Mouse (Mus musculus) limb, embryonic 13.5 days (tissue): ENCODE measurements at regions not wholly inside any gene's neighbourhood (a gene's known extent, or its start where the extent isn't known, plus 50 kb on each side); places are given as distances from the start of the nearest gene placed in this dataset.

ENCODE experiments used
- ATAC-seq: fragments of 200-750 bp; cut with Nextera tagmentation; 2 replicates; pipeline ENCODE4 v1.8.0; 2017; ENCODE audit warnings: low read depth, moderate number of reproducible peaks, moderate TSS enrichment; ENCODE audit not compliant: low FRiP score
- H3K27ac ChIP-seq: fragments of 300-500 bp; sonication (generic); 2 replicates; pipeline ENCODE4 v1.5.1; 2015; ENCODE audit warnings: inconsistent platforms, mild to moderate bottlenecking, moderate library complexity
- H3K27me3 ChIP-seq: fragments of 300-500 bp; sonication (generic); 2 replicates; pipeline ENCODE4 v1.6.1; 2015; ENCODE audit warnings: mild to moderate bottlenecking, inconsistent platforms
- H3K36me3 ChIP-seq: fragments of 300-500 bp; sonication (generic); 2 replicates; pipeline ENCODE4 v1.6.1; 2015; ENCODE audit warnings: inconsistent platforms, mild to moderate bottlenecking, moderate library complexity
- H3K4me1 ChIP-seq: fragments of 300-500 bp; sonication (generic); 2 replicates; pipeline ENCODE4 v1.6.1; 2015; ENCODE audit warnings: inconsistent platforms
- H3K4me2 ChIP-seq: fragments of 300-500 bp; sonication (generic); replicated peaks from 2 replicates; pipeline ENCODE4 v1.6.1; 2015; ENCODE audit warnings: inconsistent platforms, mild to moderate bottlenecking, moderate library complexity
- H3K4me3 ChIP-seq: fragments of 300-500 bp; sonication (generic); 2 replicates; pipeline ENCODE4 v1.5.1; 2015; ENCODE audit warnings: moderate library complexity, mild to moderate bottlenecking, inconsistent platforms
- H3K9ac ChIP-seq: fragments of 300-500 bp; sonication (generic); 2 replicates; pipeline ENCODE4 v1.6.1; 2015; ENCODE audit warnings: mild to moderate bottlenecking, inconsistent platforms
- H3K9me3 ChIP-seq: fragments of 300-500 bp; sonication (generic); 2 replicates; pipeline ENCODE4 v1.6.1; 2016; ENCODE audit warnings: inconsistent platforms
- WGBS: fragments of 180-500 bp; shearing (Covaris S2); methylation state at CpG from one replicate; pipeline ENCODE4 v1.1.7; 2015; 5-methylcytosine and 5-hydroxymethylcytosine counted together

DNA sequence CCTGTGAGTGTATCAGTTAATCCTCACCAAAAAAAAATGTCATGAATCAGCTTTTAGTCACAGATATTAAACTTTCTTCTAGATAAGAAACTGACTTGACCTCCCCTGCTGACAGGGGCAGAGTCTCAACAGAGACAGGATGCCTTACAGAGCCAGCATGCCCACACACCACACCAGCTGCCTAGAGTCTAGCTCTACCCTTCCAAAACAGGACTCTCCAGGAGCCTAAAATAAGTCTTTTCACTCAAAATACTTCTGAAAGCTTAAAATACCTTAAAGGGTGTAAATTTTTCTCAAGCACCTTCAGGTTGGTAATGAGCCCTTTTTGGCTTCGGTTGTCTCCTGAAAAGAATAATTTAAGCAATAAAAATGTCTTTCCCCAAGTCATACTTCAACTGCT, 373.7 kb upstream of the Rack1 start:
- Histone ChIP-seq H3K4me3 (no peak overlapping the region), H3K27ac (no peak overlapping the region), H3K4me1 (peaks cover 12% of the 10 kb centered on the region; the same call in 1 of the 2 replicates), H3K9me3 (no peaks in the 10 kb centered on the region), H3K36me3 (no peaks in the 10 kb centered on the region), H3K9ac (no peak overlapping the region), H3K4me2 (no peak overlapping the region), H3K27me3 (no peaks in the 10 kb centered on the region)
- no peak for ATAC-seq
- 34% methylated on average over 1 of the region's 1 CpGs for WGBS

DNA sequence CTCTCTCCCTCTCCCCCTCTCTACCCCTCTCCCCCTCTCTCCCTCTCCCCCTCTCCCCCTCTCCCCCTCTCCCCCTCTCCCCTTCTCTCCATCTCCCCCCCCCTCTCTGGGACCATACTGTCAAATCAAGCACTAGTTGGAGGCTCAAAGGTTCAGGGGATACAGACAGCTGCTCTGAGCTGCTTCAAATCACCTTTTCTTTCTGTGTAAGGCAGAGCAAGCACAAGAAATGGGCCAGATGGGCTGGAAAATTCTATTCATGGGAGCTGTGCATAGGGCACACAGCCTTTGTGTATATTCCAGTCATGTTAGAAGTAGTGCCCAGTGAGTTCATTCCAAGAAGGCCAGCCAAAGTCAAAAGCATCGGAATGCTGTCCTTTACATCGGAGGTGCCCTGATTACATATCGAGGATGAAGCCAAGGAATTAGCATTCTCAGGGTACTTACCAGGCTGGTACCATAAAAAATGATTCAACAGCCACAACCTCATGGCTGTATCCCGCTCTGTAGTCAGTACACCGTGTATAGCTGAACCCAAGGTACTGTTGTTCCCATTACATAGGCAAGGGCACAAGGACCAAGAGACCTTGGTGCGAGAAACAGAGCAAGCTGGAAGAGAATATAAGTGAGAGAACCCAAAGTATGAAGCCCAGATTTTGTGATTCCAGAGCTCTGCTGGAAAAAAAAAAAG, 381.9 kb upstream of the Rack1 start:
- no peak overlapping the region for H3K27ac ChIP-seq
- no peaks in the 10 kb centered on the region for H3K4me1 ChIP-seq
- WGBS, result 89% methylated on average over 6 of the region's 6 CpGs
- ATAC-seq, result no peak
- H3K9ac ChIP-seq, result no peak overlapping the region
- H3K9me3 ChIP-seq, result no peaks in the 10 kb centered on the region
- no peak overlapping the region for H3K4me3 ChIP-seq
- no peak overlapping the region for H3K4me2 ChIP-seq
- no peaks in the 10 kb centered on the region for H3K36me3 ChIP-seq
- no peaks in the 10 kb centered on the region for H3K27me3 ChIP-seq

DNA sequence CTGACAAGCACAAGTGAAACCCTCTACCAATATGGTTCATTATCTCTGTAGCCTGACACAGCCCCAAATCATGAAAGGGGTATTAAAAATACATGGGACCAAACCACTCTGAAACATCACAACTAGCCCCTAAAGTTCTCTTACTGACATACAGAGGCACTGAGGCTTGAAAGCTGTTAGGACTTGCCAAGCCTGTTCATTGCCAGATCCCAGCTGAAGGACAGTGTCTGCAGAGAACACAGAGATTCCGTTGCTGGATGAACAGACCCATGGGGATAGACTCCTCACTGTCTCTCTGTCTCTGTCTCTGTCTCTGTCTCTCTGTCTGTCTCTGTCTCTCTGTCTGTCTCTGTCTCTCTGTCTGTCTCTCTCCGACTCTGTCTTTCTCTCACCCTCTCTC, 382.5 kb upstream of the Rack1 start:
- no peaks in the 10 kb centered on the region for H3K4me1 ChIP-seq
- no peak overlapping the region for H3K27ac ChIP-seq
- H3K9ac ChIP-seq, result no peak overlapping the region
- 80% methylated on average over 2 of the region's 2 CpGs for WGBS
- H3K9me3 ChIP-seq, result no peaks in the 10 kb centered on the region
- H3K27me3 ChIP-seq, result no peaks in the 10 kb centered on the region
- no peak overlapping the region for H3K4me3 ChIP-seq
- H3K36me3 ChIP-seq, result no peaks in the 10 kb centered on the region
- no peak overlapping the region for H3K4me2 ChIP-seq
- no peak for ATAC-seq

DNA sequence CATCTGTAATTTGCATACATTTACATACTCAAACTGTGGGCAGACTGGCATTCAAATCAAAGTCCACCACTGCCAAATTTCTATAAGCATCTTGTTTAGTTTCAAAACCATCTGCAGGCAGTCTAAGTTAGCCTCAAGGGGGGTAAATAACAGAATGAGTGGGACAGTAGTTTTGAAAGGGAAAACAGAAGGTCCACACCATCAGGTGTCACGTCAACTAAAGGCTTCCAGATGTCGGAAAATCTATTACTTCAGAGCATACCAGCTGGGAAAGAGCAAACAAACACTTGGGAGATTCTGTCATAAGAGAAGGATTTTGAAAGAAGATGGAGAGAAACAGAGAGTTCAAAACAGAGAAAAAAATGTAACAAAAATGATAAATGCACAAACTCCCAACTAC, 402.1 kb upstream of the Rack1 start:
- Histone ChIP-seq H3K9ac (no peak overlapping the region), H3K27ac (no peak overlapping the region), H3K36me3 (no peaks in the 10 kb centered on the region), H3K27me3 (no peaks in the 10 kb centered on the region), H3K4me1 (no peaks in the 10 kb centered on the region), H3K4me2 (no peak overlapping the region), H3K9me3 (no peaks in the 10 kb centered on the region), H3K4me3 (no peak overlapping the region)
- 37% methylated on average over 2 of the region's 2 CpGs for WGBS
- no peak for ATAC-seq

DNA sequence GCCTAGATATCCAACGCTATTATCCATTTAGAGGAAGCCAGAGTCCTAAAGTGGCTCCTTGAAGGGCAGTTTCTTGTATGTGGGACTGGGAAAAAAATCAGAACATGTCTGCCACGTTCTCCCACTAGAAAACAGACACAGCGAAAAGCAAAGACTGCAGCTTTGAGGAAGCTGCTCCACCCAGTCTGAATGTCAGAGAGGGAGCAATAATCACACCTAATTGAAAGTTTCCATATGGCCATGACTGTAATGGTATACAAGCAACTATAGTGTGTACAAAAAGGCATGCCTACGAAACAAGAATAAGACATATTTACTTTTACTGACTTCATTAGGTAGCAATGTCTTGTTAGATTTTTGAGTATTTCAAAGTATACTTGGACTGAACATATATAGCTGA, 392.7 kb upstream of the Sgcd start:
- H3K27me3 ChIP-seq, result no peaks in the 10 kb centered on the region
- no peak for ATAC-seq
- 40% methylated on average over 4 of the region's 4 CpGs for WGBS
- H3K27ac ChIP-seq, result no peak overlapping the region
- no peak overlapping the region for H3K9ac ChIP-seq
- H3K4me3 ChIP-seq, result no peak overlapping the region
- peaks cover 4% of the 10 kb centered on the region; the same call in 1 of the 2 replicates for H3K4me1 ChIP-seq
- H3K4me2 ChIP-seq, result no peak overlapping the region
- H3K9me3 ChIP-seq, result no peaks in the 10 kb centered on the region
- H3K36me3 ChIP-seq, result no peaks in the 10 kb centered on the region

DNA sequence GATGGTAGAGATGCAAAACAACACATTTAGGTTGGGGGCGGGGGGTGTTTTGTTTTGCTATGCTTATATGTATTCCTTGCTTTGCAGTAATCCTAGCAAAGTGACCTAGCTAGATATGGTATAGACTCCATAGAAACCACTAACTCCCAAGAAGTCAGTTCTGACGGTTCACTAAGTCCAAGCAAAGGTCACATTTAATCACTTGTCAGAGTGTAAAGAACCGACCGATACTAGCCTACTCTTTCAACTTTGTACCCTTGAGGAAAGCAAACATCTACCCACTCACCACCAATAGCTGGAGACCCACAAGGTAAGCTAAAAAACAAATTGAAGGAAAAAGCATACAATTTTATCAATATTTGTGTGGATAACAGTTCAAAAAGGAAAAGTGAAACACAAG, 389.3 kb upstream of the Sgcd start:
- no peak overlapping the region for H3K9ac ChIP-seq
- no peaks in the 10 kb centered on the region for H3K36me3 ChIP-seq
- H3K4me1 ChIP-seq, result peaks cover 4% of the 10 kb centered on the region; the same call in 1 of the 2 replicates
- no peak for ATAC-seq
- WGBS, result 77% methylated on average over 4 of the region's 4 CpGs
- H3K27me3 ChIP-seq, result no peaks in the 10 kb centered on the region
- no peaks in the 10 kb centered on the region for H3K9me3 ChIP-seq
- no peak overlapping the region for H3K27ac ChIP-seq
- no peak overlapping the region for H3K4me3 ChIP-seq
- no peak overlapping the region for H3K4me2 ChIP-seq

DNA sequence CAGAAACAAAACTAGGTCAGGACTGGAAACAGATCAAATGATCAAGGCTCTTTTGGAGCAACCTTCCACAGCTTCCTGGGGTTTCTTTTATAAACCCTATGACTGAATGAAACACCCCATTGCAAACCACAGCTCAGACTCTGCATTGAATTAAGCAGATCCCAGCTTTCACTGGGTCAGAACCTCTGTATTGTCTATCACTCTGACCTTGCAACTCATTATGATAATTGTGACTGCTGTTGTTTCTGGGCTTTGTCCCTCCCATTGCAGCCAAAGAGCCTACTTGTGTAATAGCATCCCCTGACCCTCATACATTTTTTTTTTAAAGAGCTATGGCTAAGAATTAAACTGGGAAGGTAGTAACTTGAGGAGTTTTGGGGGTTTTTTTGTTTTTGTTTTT, 388.5 kb upstream of the Sgcd start:
- peaks cover 4% of the 10 kb centered on the region; the same call in 1 of the 2 replicates for H3K4me1 ChIP-seq
- ATAC-seq, result no peak
- H3K4me3 ChIP-seq, result no peak overlapping the region
- no peak overlapping the region for H3K27ac ChIP-seq
- H3K27me3 ChIP-seq, result no peaks in the 10 kb centered on the region
- H3K36me3 ChIP-seq, result no peaks in the 10 kb centered on the region
- no peak overlapping the region for H3K4me2 ChIP-seq
- no peaks in the 10 kb centered on the region for H3K9me3 ChIP-seq
- no peak overlapping the region for H3K9ac ChIP-seq

DNA sequence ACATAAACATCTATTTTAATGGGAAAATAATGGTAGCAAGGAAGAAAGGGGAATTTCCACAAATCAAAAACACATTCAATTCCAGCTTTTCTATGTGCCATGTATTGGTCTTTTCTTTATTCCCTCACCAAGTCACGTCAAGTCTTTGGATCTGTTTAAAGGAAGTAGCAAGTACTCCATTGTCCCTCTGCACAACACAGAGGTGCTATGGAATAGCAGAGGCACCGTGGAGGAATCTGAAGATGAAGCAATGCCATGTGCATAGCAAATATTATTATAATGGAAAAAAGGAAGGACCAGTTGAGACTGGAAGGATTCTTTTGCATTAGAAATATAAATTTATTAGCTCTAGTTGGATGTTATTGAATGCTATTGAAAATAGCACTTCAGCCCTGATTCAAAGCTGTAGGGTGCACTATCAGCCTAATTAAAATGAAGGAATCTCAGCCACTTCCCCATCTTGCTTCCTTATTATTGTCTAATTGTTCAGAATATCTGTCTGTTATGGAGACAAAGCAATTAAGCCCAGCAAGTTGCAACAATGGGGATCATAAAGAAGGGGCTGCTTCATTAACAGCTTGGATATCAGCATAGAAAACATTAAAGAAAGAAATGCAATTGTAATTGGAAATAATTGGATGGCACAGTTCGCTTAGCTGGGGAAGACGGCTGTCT, 362.7 kb upstream of the Sgcd start:
- no peaks in the 10 kb centered on the region for H3K36me3 ChIP-seq
- H3K4me1 ChIP-seq, result no peaks in the 10 kb centered on the region
- no peak for ATAC-seq
- no peak overlapping the region for H3K4me2 ChIP-seq
- no peak overlapping the region for H3K27ac ChIP-seq
- H3K27me3 ChIP-seq, result no peaks in the 10 kb centered on the region
- no peak overlapping the region for H3K4me3 ChIP-seq
- WGBS, result 51% methylated on average over 4 of the region's 4 CpGs
- no peak overlapping the region for H3K9ac ChIP-seq
- no peaks in the 10 kb centered on the region for H3K9me3 ChIP-seq

DNA sequence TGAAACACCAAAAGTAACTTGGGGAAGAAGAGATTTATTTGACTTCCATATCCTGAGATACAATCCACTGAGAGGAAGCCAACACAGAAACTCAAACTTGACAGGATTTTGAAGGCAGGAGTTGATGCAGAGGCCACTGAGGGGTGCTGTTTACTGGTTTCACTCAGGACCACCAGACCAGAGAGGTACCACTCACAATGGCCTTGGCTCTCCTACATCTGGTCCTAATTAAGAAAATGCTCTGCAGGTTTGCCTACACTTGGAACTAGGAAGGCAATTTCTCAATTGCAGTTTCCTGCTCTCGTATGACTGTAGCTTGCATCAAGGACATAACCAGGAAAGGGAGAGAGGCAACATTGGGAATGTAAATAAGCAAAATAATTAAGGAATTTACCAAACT, 325.7 kb upstream of the Sgcd start:
- 13% methylated on average over 1 of the region's 1 CpGs for WGBS
- H3K36me3 ChIP-seq, result no peaks in the 10 kb centered on the region
- peak; percentile 76 for ATAC-seq
- H3K4me3 ChIP-seq, result no peak overlapping the region
- no peaks in the 10 kb centered on the region for H3K9me3 ChIP-seq
- H3K9ac ChIP-seq, result no peak overlapping the region
- no peaks in the 10 kb centered on the region for H3K27me3 ChIP-seq
- no peak overlapping the region for H3K27ac ChIP-seq
- H3K4me1 ChIP-seq, result 0 out of 2 replicates have a peak, but pooled peaks cover 5% of the 10 kb centered on the region
- no peak overlapping the region for H3K4me2 ChIP-seq

DNA sequence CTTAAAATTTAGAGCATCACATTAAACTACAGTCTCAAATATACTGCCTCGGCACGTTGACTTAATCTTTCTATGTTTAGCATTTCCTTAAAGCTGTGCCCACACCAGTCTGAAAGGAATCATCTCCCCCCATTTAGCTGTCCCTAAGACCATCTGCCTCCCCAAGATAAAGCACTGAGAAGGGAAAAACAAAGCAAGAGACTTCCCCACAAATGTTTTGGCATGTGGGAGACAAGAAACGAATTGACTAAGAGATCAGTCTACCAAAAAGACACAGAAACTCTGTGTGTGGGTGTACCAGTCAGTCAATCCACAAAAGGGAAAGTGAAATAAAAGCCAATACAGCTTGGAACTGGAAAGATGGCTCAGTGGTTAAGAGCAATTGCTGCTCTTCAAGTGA, 306.6 kb upstream of the Sgcd start:
- Histone ChIP-seq H3K27me3 (no peaks in the 10 kb centered on the region), H3K36me3 (no peaks in the 10 kb centered on the region), H3K4me1 (no peaks in the 10 kb centered on the region), H3K27ac (no peak overlapping the region), H3K9me3 (no peaks in the 10 kb centered on the region), H3K4me3 (no peak overlapping the region), H3K9ac (no peak overlapping the region), H3K4me2 (no peak overlapping the region)
- WGBS, result 47% methylated on average over 3 of the region's 3 CpGs
- ATAC-seq, result no peak

DNA sequence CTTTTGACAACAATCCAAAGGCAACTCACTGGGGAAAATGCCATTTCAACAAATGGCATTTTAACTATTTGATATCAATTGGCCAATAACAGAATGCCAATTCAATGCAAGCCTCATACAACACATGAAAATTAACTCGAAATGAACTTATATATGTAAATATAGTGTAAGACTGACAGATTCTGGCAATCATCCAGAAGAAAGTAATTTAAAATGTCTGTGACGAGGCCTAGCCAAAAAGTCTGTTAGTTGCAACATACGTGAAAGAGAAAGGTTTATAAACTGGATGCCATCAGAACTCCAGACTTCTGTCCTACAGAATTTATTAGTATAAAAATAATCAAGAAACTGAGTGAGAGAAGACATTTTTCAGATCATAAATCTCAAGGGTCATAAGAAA, 273.7 kb upstream of the Sgcd start:
- no peak overlapping the region for H3K27ac ChIP-seq
- H3K4me2 ChIP-seq, result no peak overlapping the region
- H3K27me3 ChIP-seq, result no peaks in the 10 kb centered on the region
- no peaks in the 10 kb centered on the region for H3K9me3 ChIP-seq
- no peak for ATAC-seq
- H3K36me3 ChIP-seq, result no peaks in the 10 kb centered on the region
- 57% methylated on average over 3 of the region's 3 CpGs for WGBS
- no peak overlapping the region for H3K4me3 ChIP-seq
- no peaks in the 10 kb centered on the region for H3K4me1 ChIP-seq
- H3K9ac ChIP-seq, result no peak overlapping the region

DNA sequence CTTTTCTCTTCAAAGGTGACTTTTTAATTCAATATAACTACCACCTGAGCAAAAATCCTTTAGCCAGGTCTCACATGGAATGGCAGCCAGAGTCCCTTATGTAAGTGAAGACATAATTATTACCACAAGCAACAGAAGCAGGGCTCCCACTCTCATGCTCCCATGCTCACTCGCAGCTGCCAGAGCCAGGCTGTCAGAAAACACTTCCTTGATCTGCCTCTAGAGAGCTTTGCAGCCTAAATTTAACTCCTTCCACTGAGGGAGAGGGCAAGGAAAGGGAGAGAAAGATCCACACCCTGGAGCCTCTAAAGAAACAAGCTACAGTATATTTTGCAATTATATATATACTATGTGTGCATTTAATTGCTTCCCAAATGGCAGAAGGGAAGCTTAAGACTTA, 272.3 kb upstream of the Sgcd start:
- Histone ChIP-seq H3K4me2 (no peak overlapping the region), H3K9me3 (no peaks in the 10 kb centered on the region), H3K27me3 (no peaks in the 10 kb centered on the region), H3K9ac (no peak overlapping the region), H3K27ac (no peak overlapping the region), H3K4me1 (no peaks in the 10 kb centered on the region), H3K4me3 (no peak overlapping the region), H3K36me3 (no peaks in the 10 kb centered on the region)
- 13% methylated on average over 1 of the region's 1 CpGs for WGBS
- ATAC-seq, result no peak
